Comparison of ENCODE assay signal across 27 mouse cellular contexts in genomic region chr15:6551875-6552274, GRCm38 (mm10). TPM values are rescaled to one million over a fixed set of nuclear protein-coding genes. Genes with fewer than 3 reads are reported as not detected.
A peak's percentile ranks its signal among the peaks of the same experiment; 100 is the strongest.
DNase-seq lines count a peak whose midpoint lies in the region; ATAC-seq lines count a peak whose summit lies in the region.
"Had no signal": no experiment of that assay in that cellular context is flagged by ENCODE, and none has a peak within 500 bp of the region (broad histone marks: within the 10 kb centered on the region; RNA-seq: fewer than 3 reads in every experiment).

No protein-coding gene starts in this region.

- 41% methylated on average over 7 of the region's 7 CpGs for WGBS in liver, embryonic 15.5 days (ENCODE audit: insufficient replicate concordance)

- peak overlapping the region; percentile 55 for H3K4me3 ChIP-seq in megakaryocyte, embryonic 14.5 days (replicated peaks)
- H3K4me3 ChIP-seq in liver, embryonic 15.5 days (replicated peaks) = no peak overlapping the region
- H3K4me3 ChIP-seq: embryonic facial prominence, embryonic 12.5 days; embryonic facial prominence, embryonic 15.5 days; gastrocnemius, adult 2 months; heart, embryonic 12.5 days; heart, embryonic 15.5 days; hindbrain, embryonic 12.5 days; hindbrain, embryonic 15.5 days had no signal

- no peak overlapping the region for H3K27ac ChIP-seq in liver, embryonic 15.5 days (replicated peaks)
- H3K27ac ChIP-seq: embryonic facial prominence, embryonic 12.5 days; embryonic facial prominence, embryonic 15.5 days; gastrocnemius, adult 2 months; heart, embryonic 15.5 days; hindbrain, embryonic 12.5 days; hindbrain, embryonic 15.5 days had no signal

- peaks cover 100% of the 10 kb centered on the region for H3K4me1 ChIP-seq in megakaryocyte, embryonic 14.5 days
- peaks cover 24% of the 10 kb centered on the region for H3K4me1 ChIP-seq in liver, embryonic 15.5 days (replicated peaks)
- H3K4me1 ChIP-seq: embryonic facial prominence, embryonic 12.5 days; embryonic facial prominence, embryonic 15.5 days; heart, embryonic 12.5 days; heart, embryonic 15.5 days; hindbrain, embryonic 12.5 days; hindbrain, embryonic 15.5 days had no signal

- H3K27me3 ChIP-seq in megakaryocyte, embryonic 14.5 days (replicated peaks) = no peaks in the 10 kb centered on the region
- no peaks in the 10 kb centered on the region for H3K27me3 ChIP-seq in liver, embryonic 15.5 days
- H3K27me3 ChIP-seq: embryonic facial prominence, embryonic 12.5 days; embryonic facial prominence, embryonic 15.5 days; heart, embryonic 12.5 days; heart, embryonic 15.5 days; hindbrain, embryonic 12.5 days; hindbrain, embryonic 15.5 days had no signal

- H3K9me3 ChIP-seq in megakaryocyte, embryonic 14.5 days = no peaks in the 10 kb centered on the region
- H3K9me3 ChIP-seq in liver, embryonic 15.5 days (replicated peaks) = no peaks in the 10 kb centered on the region
- H3K9me3 ChIP-seq: embryonic facial prominence, embryonic 12.5 days; embryonic facial prominence, embryonic 15.5 days; heart, embryonic 12.5 days; heart, embryonic 15.5 days; hindbrain, embryonic 12.5 days; hindbrain, embryonic 15.5 days had no signal

- H3K36me3 ChIP-seq in megakaryocyte, embryonic 14.5 days (replicated peaks; ENCODE audit: low read length) = peaks cover 86% of the 10 kb centered on the region
- no peaks in the 10 kb centered on the region for H3K36me3 ChIP-seq in liver, embryonic 15.5 days (replicated peaks)
- H3K36me3 ChIP-seq: embryonic facial prominence, embryonic 12.5 days; embryonic facial prominence, embryonic 15.5 days; heart, embryonic 12.5 days; heart, embryonic 15.5 days; hindbrain, embryonic 12.5 days; hindbrain, embryonic 15.5 days had no signal

- peak; percentile 42 for DNase-seq in heart, adult 11 months
- no peak for DNase-seq in heart, postnatal 25 days (ENCODE audit: low spot score)
- DNase-seq in kidney, adult 18-20 months = no peak
- DNase-seq in heart, postnatal 14 days = no peak
- DNase-seq: adrenal gland, adult 2 months; adrenal gland, postnatal 14 days; cerebellum, adult 11 months; cerebellum, adult 2 months; cerebellum, adult 9-11 months; cerebellum, postnatal 25 days; forebrain, postnatal 0 days; gastrocnemius, adult 2 months; gastrocnemius, postnatal 14 days; heart, adult 18-20 months; heart, postnatal 10 days had no signal

- H3K4me2 ChIP-seq in liver, embryonic 15.5 days = no peak overlapping the region
- H3K4me2 ChIP-seq: embryonic facial prominence, embryonic 12.5 days; embryonic facial prominence, embryonic 15.5 days; heart, embryonic 12.5 days; heart, embryonic 15.5 days; hindbrain, embryonic 12.5 days; hindbrain, embryonic 15.5 days had no signal

- ATAC-seq in megakaryocyte, adult 5-6 weeks (ENCODE audit: poor library complexity, severe bottlenecking) = no peak
- peak; percentile 31; the same call in 1 of the 2 replicates for ATAC-seq in liver, embryonic 15.5 days (ENCODE audit: insufficient read depth)
- peak; percentile 73 for ATAC-seq in megakaryocyte-erythroid progenitor cell, adult 5-6 weeks (replicated peaks; ENCODE audit: low FRiP score, low TSS enrichment, poor library complexity, severe bottlenecking)
- ATAC-seq: forebrain, embryonic 14.5 days; forebrain, postnatal 0 days had no signal

- no peak overlapping the region for H3K9ac ChIP-seq in liver, embryonic 15.5 days
- H3K9ac ChIP-seq: embryonic facial prominence, embryonic 12.5 days; embryonic facial prominence, embryonic 15.5 days; forebrain, postnatal 0 days; heart, embryonic 12.5 days; heart, embryonic 15.5 days; hindbrain, embryonic 12.5 days; hindbrain, embryonic 15.5 days had no signal

- intact Hi-C loops in heart, postnatal 25 days (cut with DNase I) = no loop called here
- intact Hi-C loops in heart, postnatal 14 days (cut with DNase I) = no loop called here

RNA-seq across cellular contexts. Expression of gene Fyb, which starts 29.2 kb away (rescaled TPM):
- total RNA-seq in heart, postnatal 25 days (2021) = 10 to 100 TPM; 36.3 to 37.6 TPM
- 1,175 and 2,699 TPM in 2 replicates for polyA plus RNA-seq in megakaryocyte, embryonic 14.5 days (2012; ENCODE audit: insufficient read depth, low replicate concordance)
- total RNA-seq in megakaryocyte, adult 5-6 weeks (2015) = 319 and 334 TPM in 2 replicates
- 128 and 161 TPM in 2 replicates for total RNA-seq in megakaryocyte, adult 5-6 weeks (2017)
- polyA plus RNA-seq in liver, embryonic 15.5 days (2015; fragmentation: Nextera tagmentation; extraction: Ambion mirVana) = 19.4 and 19.8 TPM in 2 replicates
- total RNA-seq in megakaryocyte-erythroid progenitor cell, adult 5-6 weeks (2014; fragmentation: Nextera tagmentation) = 76.1 and 91.4 TPM in 2 replicates
- total RNA-seq in megakaryocyte-erythroid progenitor cell, adult 5-6 weeks (2017) = 38.2 and 41.0 TPM in 2 replicates
- total RNA-seq in heart, postnatal 14 days (2021) = 10 to 100 TPM; 34.6 to 36.2 TPM
- total RNA-seq: ES-E14 had no signal
